Mouse (Mus musculus) frontal cortex, postnatal 10 days (tissue): ENCODE measurements around the gene Igsf9.

Source experiments
- DNase-seq, 2 experiments: peaks; one replicate each; pipeline ENCODE4 v3.0.0; 2022; ENCODE audit warnings: low spot score in 2 of 2, mixed read lengths in 1 of 2

The Igsf9 gene

DNA sequence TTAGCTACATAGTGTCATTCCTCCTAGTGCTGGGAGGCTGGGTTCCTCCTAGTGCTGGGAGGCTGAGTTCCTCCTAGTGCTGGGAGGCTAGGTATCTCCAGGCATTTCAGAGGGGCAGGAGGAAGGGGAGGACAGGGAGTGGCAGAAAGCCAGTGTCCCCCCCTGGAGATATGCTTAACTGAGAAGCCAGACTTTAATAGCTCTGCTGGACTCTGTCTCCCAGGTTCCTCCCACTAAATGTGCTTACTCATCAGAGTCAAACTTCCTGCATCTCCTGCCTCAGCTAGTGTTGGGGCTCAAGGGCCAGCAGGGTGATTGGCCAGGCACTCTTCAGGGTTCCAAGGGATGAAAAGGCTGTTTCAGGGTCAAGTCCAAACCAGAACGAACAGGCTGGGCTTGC is 33.8 kb downstream of the Igsf9 start:
- no peak for DNase-seq

DNA sequence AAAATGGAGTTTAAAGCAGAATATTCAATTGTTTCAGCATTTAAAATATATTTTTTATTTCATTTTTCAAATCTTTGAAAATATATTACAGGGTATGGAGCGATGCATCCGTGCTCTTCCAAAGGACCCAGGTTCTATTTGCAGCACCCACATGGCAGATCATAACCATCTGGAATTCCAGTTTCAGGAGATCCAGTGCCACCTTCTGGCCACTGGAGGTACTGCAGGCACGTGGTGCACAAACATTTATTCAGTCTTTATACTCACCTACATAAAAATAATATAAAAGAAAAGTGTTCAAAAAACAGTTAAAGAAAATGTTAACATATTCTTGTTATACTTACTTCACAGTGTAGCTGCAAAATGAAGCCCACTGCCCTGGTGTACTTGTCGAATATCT is 36.4 kb downstream of the Igsf9 start:
- no peak for DNase-seq

DNA sequence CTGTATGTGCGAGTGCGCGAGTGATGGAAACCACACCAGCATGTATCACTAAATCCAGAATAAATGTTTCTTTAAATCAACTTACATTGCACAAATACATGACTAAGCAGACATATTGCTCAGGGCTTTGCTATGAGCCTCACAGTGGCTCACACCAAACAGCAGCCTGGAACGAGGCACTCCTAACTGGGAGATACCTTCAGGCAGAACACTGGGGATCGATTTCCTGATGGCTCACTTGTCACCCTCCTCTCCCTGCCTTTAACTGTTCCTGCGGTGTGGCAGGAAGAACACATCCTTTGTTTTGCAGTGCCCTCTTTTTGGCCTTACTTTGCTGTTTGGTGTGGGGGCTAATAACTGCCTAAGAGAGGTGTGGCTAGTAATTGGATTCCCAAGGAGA is 38.1 kb downstream of the Igsf9 start:
- DNase-seq, result no peak

DNA sequence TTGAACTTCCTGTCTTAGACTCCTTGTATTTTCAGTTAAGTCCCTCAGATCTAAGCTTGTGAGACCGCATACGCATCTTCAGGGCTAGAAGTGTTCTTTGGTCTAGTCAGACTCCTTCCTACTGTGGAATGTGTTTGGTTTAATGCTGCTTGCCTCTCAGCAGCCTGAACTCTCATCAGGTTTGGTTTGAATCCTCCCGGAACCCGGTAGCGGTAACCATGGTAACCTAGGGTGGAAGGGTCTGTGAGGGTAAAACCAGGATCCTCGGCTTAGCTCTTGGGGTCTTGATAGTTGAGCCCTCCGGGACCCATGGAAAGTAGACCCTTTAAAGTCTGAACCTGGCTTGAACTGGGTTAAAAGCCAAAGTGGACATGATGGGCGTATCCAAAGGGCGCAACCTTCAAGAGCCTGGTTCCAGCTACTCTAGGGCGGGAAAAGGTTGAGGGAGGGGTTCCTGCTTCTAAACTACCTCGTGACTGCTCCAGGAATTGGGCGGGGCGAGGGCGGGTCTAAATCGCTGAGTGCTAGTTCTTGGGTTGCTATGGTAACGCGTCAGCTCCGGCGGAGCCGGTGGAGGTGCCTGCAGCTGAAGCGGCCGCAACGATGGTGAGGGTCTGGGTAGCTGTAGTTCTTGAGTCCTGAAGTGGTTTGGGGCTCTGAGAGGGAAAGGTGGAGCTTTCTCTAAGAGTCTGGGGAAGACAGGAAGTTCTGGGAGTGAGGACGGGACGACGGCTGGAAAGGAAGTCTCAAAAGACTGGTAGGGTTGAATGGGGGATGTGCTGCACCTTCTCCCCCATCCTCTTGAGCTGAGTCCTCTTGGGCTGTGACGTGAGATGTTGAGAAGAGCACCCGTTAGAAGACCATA is 39.2 kb downstream of the Igsf9 start, which contains the start of gene Cfap45:
Cfap45 (plus strand) TSS at position 226 of the 865 bp plus-strand sequence.
- peak; percentile 82 for DNase-seq

DNA sequence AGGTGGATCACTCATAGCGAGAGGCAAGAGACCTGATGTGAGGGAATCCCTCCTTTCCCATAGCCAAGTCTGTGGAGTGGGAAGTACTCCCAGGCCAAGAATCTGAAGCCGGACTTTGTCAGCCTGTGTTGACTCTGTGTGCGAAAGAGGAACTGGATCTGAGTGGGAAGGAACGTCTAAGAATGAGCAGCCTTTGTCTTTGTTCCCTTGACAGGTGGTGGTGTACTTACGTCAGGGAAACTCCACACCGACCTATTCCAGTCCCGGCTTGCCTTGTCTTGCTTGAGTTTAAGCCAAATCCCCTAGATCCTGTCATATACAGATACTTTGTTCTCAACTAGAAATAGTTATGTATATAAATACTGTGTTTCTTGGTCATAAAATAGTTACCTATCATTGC is 40.9 kb downstream of the Igsf9 start:
- no peak for DNase-seq

DNA sequence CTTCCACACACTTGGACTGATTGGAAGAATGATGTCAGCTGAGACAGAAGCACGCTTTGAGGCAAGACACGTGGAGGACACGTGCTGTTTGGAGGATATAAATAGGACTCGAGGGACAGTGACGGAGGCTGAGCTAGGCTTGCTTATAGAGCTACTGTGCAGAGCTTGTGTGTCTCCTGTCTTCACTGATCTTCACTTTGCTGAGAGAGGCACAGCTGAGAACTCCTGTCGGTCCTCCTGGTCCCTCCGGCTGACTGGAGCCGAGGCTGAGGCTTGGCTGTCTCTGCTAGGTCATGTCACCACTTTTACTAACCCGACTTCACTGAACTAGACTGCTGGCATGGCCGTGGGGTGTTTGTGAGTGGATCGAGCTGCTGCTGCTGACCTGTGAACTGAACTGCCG is 42.1 kb downstream of the Igsf9 start:
- no peak for DNase-seq

DNA sequence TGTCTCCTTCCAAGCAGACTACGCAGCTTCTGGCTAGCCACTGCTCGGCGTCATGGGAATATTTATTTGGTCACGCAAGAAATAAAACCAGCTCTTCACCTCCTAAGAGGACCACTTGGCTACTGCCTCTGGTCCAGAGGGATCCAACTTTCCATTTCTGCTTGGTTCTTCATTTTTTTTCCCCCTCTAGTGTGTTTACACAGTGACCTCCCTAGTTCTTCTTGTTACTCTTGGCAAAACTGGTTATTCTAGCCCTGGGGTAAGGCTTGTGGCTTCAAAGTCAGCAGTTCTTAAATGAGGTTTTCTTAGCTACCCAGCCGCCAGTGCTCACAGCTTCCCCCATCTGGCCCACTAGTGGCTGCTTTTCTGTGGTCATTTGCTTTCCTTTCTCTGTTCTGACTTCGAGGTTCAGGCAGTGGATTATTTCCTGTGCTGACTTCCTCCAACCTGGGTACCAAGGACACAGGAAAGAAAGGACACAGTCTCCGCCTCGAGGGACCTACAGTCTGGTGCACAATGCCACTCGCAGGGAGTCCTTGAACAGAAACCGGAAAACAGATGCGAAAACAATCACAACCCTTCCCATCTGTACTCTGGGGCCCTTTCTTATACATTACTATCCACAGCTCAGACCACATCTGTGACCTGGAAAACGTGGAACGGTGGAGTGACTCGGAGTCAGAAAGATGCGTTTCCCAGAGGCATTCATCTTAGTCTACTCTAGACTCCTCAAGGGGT is 43.6 kb downstream of the Igsf9 start:
- DNase-seq, result no peak

DNA sequence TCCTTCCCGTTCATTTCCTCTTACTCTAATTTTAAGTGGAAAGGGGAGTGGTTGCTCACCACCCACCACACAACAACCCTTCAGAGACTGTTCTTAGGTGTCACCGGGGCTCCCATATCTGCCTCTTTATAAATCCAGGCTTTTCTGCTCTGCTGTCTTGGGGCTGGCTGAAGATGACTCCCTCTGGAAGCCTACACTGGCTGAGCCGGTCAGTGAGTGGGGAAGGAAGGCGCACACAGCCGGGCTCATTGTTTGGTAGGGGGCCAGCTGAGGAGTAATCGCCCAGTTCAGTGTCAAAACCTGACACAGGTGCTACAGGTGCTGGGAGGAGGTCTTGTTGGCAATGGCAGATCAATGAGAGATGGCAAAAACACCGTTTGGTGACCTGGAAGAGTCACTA is 44.4 kb downstream of the Igsf9 start:
- no peak for DNase-seq

DNA sequence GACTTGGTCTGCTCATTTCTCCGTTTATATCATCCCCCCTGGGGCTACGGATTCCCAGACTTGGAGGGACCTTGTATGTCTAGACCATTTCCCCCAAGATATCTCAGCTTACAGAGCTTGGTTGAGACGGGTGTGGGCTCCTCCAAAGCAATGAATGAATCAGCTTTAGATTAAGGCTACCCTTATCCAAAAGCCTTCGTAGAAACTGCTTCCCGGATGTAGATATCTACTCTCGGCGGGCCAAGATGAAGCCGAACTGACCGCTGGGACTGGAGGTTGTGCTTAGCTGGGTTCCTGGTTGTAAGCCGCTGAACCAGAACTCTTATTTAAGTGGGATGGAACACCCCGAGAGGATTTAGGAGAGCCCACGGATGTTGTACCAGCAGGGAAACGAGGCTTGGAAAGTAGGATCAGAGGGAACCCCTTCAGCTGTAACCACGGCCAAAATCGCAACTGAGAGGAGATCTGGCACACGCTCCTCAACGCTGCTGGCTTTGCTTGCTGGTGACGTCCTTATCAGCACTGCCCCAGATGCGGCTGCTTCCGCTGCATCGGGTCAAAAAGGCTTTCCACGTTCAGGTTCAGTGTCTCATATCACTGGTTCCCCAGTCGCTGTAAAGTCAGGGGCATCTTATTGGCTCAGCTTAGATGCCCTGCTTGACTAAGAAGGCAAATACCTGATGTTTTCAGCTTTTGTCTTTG is 44.9 kb downstream of the Igsf9 start:
- DNase-seq, result no peak

DNA sequence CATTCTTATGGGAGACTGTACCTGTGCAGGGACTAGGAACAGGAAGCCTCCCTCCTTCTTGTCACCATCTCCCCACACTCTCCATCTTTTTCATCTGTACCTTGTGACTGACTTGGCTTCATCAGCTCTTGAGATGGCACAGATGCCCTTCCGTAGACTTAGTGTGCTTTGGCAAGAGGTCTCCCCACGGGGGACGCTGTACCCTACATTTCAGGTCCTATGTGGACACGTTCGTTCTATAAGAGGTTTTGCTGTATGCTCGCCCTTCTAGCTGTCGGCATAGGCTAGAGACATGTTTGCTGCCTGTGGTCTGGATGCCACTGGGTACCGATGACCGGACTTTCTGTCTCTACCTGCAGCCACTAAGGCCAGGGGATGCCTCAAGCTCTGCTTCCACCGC is 45.8 kb downstream of the Igsf9 start:
- DNase-seq, result no peak

DNA sequence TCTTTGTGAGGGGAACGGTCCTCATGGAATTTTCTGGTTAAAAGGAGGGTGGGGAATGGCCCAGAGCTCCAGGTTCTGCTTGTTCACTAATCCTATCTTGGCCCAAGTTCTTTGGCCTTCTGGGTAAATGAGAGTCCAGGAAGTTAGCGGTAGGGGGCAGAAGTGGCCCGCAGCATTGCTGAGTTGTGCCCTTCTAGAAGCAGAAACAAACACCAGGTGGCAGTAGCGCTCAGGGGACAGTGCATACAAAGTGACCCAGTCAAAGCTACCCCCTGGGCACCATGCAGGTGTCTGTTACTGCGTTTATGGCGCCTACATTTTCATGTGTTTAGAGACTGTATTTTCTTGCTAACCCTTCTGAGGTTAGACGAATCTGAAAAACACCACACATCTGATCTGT is 47.1 kb downstream of the Igsf9 start:
- DNase-seq, result peak; percentile 63 to 84

DNA sequence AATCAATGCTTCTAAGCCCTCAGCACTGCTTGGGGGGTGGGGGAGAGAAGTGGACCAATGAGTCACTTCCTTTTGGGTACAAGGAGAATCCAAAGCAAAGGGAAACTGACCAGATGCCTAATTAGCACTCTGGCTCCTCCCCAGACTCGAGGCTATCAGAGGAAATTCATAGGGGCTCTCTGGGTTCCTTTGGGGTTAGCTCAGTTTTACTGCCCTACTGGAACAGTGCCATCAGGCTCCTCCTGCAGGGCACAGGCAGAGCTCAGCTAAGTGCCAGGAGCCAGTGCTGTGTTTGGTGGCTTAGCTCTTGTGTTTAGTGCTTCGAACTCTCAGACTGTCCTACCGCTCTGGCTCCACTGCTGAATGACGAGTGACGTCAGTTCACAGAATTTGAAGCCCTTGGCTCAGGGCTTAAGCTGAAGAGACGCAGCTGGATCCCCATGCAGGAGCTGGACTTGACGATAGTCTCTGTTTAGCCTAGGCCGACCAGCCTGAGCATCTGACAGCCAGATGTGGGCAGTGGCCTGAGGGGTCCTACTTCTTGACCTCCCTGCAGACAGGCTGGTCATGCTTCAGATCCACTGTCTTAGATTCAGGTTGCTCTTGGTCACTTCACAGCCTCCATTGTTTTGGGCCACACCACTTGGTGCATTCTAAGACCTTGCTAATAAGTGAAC is 49.1 kb downstream of the Igsf9 start:
- DNase-seq, result no peak

DNA sequence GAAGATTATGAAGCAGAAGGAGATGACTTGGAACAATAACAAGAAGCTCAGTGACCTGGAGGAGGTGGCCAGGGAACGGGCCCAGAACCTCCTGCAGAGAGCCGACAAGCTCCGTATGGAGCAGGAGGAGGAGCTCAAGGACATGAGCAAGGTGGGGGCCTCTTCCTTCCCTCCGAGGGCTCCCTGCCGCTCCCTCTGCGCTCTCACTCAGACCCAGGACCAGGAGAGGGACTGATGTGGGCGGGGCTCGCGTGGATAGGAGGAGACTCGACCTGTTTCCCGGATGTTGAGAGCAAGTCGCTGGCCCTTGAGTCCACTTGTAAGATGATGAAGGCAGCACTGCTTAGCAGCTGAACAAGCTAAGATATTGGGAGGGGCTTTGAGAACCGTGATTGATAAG is 51.0 kb downstream of the Igsf9 start:
- DNase-seq, result no peak

DNA sequence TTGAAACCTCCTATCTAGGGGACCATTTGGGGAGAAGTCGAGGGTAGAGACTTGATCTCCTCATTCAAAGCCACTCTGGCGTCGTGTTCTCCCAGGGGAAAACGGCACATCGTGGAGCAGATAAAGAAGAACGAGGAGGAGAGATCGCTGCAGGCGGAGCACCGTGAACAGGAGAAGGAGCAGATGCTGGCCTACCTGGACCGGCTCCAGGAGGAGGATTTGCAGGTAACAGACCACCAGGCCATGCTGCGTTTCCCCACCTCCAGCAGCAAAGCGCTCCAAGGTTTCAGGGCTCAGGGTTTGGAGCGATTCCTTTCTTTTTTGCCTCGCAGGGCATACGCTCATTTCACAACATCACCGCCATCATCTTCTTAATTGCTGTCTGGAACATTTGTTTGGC is 53.5 kb downstream of the Igsf9 start:
- DNase-seq, result no peak

DNA sequence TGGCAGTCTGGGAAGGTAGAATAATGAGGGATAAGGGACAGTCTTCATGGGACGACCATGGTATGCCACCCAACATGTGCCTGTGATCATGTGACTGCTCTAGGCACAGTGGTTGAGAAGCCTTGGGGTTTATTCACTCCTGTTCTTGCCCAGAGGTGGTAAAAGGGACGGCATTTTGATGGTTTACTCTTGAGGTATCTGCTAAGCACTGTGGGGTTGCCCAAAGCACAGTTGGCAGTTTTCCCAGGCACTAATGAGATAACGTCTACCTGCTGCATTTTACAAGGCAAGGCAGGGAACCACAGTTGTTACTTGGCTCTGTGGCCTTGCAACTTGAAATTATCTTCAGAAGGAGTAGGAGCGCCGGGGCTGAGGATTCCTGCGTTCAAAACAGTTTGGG is 58.2 kb downstream of the Igsf9 start:
- no peak for DNase-seq

DNA sequence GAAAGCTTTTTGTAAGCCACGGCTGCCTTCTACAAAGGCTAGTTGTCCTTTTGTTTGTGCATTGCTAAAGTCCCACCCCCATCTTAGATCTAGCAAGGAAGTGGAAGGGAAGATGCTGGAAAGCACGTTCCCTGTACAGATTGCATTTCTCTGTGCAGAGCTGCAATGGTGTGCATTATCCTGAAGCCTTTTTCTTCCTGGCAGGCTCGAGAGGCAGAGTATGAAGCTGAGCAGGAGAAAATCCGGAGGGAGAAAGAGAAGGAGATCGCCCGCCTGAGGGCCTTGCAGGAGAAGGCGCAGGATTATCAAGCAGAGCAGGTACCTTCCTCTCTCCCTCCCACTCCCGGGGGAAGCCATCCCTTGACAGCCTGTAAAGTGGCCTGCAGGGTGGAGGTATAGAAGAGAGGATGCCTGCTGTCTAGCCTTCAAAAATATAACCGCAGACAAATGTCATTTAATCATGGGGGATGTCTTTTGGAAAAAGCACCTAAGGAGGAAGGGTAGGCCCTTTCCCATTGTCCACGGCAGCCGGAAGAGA is 58.8 kb downstream of the Igsf9 start:
- DNase-seq, result no peak

DNA sequence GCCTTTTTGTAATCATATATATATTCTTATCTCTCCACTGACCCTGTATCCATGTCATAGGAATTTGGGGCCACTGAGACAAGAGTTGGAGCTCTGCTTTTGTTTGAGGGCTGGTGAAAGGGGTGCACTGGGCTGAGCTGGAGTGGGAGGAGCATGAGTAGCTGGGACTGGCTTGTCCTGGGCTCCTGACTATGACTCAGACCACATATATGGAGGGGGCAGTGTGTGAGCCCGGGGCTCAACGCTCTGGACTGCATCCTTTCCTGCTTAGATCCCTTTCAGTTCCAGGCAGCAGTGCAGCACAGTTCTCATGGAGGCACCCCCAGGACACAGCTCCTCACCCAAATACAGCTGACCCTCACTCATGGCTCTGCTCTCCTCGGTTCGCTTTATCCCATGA is 64.5 kb downstream of the Igsf9 start:
- no peak for DNase-seq
